Comparison of ENCODE assay signal across 8 mouse cellular contexts in genomic region chr15:99715361-99715865, GRCm38 (mm10). TPM values are rescaled to one million over a fixed set of nuclear protein-coding genes. Genes with fewer than 3 reads are reported as not detected.
DNase-seq lines count a peak whose midpoint lies in the region; ATAC-seq and TF ChIP-seq lines count a peak whose summit lies in the region.

No protein-coding gene starts in this region.

- 60% methylated on average over 13 of the region's 13 CpGs for WGBS in heart, postnatal 0 days
- WGBS in midbrain, postnatal 0 days = 55% methylated on average over 13 of the region's 13 CpGs
- whole genome bisulfite sequencing in lung, postnatal 0 days = 79% methylated on average over 13 of the region's 13 CpGs
- WGBS in heart, embryonic 10.5 days = 79% methylated on average over 13 of the region's 13 CpGs
- 39% methylated on average over 13 of the region's 13 CpGs for WGBS in heart, adult 2 months

- intact Hi-C loops in heart, postnatal 25 days (cut with DNase I) = loop anchor here (2.0 to 5.0 kb wide), 2 partner anchors 63 to 187 kb away; no protein-coding TSS in a partner anchor
- intact Hi-C loops in heart, adult 2 months (cut with DNase I) = loop anchor here (1.0 kb wide), 1 partner anchor 63 kb away; no protein-coding TSS in a partner anchor

- H3K27me3 ChIP-seq in heart, postnatal 0 days (ENCODE audit: control insufficient read depth, insufficient read depth, low read length) = no peaks in the 10 kb centered on the region
- H3K27me3 ChIP-seq in midbrain, postnatal 0 days (ENCODE audit: insufficient read depth, low read length) = no peaks in the 10 kb centered on the region
- H3K27me3 ChIP-seq in lung, postnatal 0 days (replicated peaks; ENCODE audit: insufficient read depth, low read length) = no peaks in the 10 kb centered on the region
- H3K27me3 ChIP-seq in heart, embryonic 10.5 days (ENCODE audit: insufficient read depth, poor library complexity, severe bottlenecking) = 0 out of 2 replicates have a peak, but pooled peaks cover 7% of the 10 kb centered on the region
- H3K27me3 ChIP-seq in heart, adult 2 months (ENCODE audit: control insufficient read depth, insufficient read depth, low read length) = no peaks in the 10 kb centered on the region

- peaks cover 22% of the 10 kb centered on the region for H3K4me1 ChIP-seq in heart, postnatal 0 days (ENCODE audit: control insufficient read depth, insufficient read depth)
- no peaks in the 10 kb centered on the region for H3K4me1 ChIP-seq in midbrain, postnatal 0 days (ENCODE audit: insufficient read depth, low read length)
- H3K4me1 ChIP-seq in lung, postnatal 0 days (ENCODE audit: insufficient read depth, low read depth, low read length) = no peaks in the 10 kb centered on the region
- H3K4me1 ChIP-seq in heart, embryonic 10.5 days = peaks cover 43% of the 10 kb centered on the region
- H3K4me1 ChIP-seq in heart, adult 2 months (ENCODE audit: control insufficient read depth, insufficient read depth, low read length) = peaks cover 6% of the 10 kb centered on the region

- peak overlapping the region; percentile 95 for H3K27ac ChIP-seq in heart, postnatal 0 days (ENCODE audit: low read depth)
- peak overlapping the region; percentile 51 for H3K27ac ChIP-seq in midbrain, postnatal 0 days (ENCODE audit: low read depth, low read length)
- H3K27ac ChIP-seq in lung, postnatal 0 days (ENCODE audit: low read length) = no peak overlapping the region
- H3K27ac ChIP-seq in heart, embryonic 10.5 days = no peak overlapping the region
- no peak overlapping the region for H3K27ac ChIP-seq in heart, adult 2 months

- no peak for TF ChIP-seq POLR2A in heart, adult 2 months (IDR thresholded peaks at IDR 0.05; ENCODE audit: insufficient read depth, low read depth, low read length)

- peaks cover 27% of the 10 kb centered on the region for H3K36me3 ChIP-seq in heart, postnatal 0 days (replicated peaks; ENCODE audit: control insufficient read depth, insufficient read depth, low read length)
- peaks cover 45% of the 10 kb centered on the region for H3K36me3 ChIP-seq in midbrain, postnatal 0 days (ENCODE audit: insufficient read depth, low read length)
- peaks cover 18% of the 10 kb centered on the region for H3K36me3 ChIP-seq in lung, postnatal 0 days (ENCODE audit: insufficient read depth, low read length)
- H3K36me3 ChIP-seq in heart, embryonic 10.5 days = peaks cover 78% of the 10 kb centered on the region
- no peaks in the 10 kb centered on the region for H3K36me3 ChIP-seq in heart, adult 2 months (ENCODE audit: control insufficient read depth, insufficient read depth, low read length)

- no peak for DNase-seq in heart, postnatal 0 days (ENCODE audit: low spot score)
- no peak for DNase-seq in heart, postnatal 25 days (ENCODE audit: low spot score)
- peak; percentile 74 for DNase-seq in cerebellum, adult 9-11 months
- peak; percentile 89 for DNase-seq in layer of hippocampus, adult 9-11 months
- peak; percentile 57 for DNase-seq in midbrain, postnatal 0 days (ENCODE audit: low spot score)
- DNase-seq in lung, postnatal 0 days (ENCODE audit: low spot score) = no peak
- no peak for DNase-seq in heart, embryonic 10.5 days (ENCODE audit: low spot score)
- DNase-seq in heart, adult 2 months = no peak

- no peak for TF ChIP-seq CTCF in heart, postnatal 0 days (IDR thresholded peaks at IDR 0.05; ENCODE audit: low read depth)
- no peak for TF ChIP-seq CTCF in midbrain, postnatal 0 days (IDR thresholded peaks at IDR 0.05)
- TF ChIP-seq CTCF in lung, postnatal 0 days (IDR thresholded peaks at IDR 0.05) = no peak
- TF ChIP-seq CTCF in heart, adult 2 months (IDR thresholded peaks at IDR 0.05) = no peak

- no peaks in the 10 kb centered on the region for H3K9me3 ChIP-seq in heart, postnatal 0 days (replicated peaks; ENCODE audit: control insufficient read depth, low read length)
- no peaks in the 10 kb centered on the region for H3K9me3 ChIP-seq in midbrain, postnatal 0 days (ENCODE audit: low read length)
- H3K9me3 ChIP-seq in lung, postnatal 0 days (ENCODE audit: low read length) = no peaks in the 10 kb centered on the region
- H3K9me3 ChIP-seq in heart, embryonic 10.5 days = no peaks in the 10 kb centered on the region

- H3K4me2 ChIP-seq in heart, postnatal 0 days (ENCODE audit: low read depth, low read length) = no peak overlapping the region
- no peak overlapping the region for H3K4me2 ChIP-seq in midbrain, postnatal 0 days (ENCODE audit: low read depth, low read length, poor library complexity, severe bottlenecking)
- no peak overlapping the region for H3K4me2 ChIP-seq in lung, postnatal 0 days (replicated peaks; ENCODE audit: low read depth, low read length)

- TF ChIP-seq EP300 in heart, postnatal 0 days (IDR thresholded peaks at IDR 0.05; ENCODE audit: low read depth) = no peak
- no peak for TF ChIP-seq EP300 in lung, postnatal 0 days (IDR thresholded peaks at IDR 0.05)
- TF ChIP-seq EP300 in heart, adult 2 months (IDR thresholded peaks at IDR 0.05; ENCODE audit: insufficient read depth, low read depth, low read length) = no peak

- H3K79me2 ChIP-seq in heart, adult 2 months (replicated peaks; ENCODE audit: control insufficient read depth, insufficient read depth, low read length) = no peaks in the 10 kb centered on the region

- ATAC-seq in heart, postnatal 0 days (ENCODE audit: insufficient read depth, low read depth) = no peak
- ATAC-seq in midbrain, postnatal 0 days (ENCODE audit: low FRiP score) = no peak
- ATAC-seq in lung, postnatal 0 days = no peak

- H3K4me3 ChIP-seq in heart, postnatal 0 days (ENCODE audit: low read depth, low read length) = no peak overlapping the region
- no peak overlapping the region for H3K4me3 ChIP-seq in midbrain, postnatal 0 days (ENCODE audit: low read depth, low read length)
- no peak overlapping the region for H3K4me3 ChIP-seq in lung, postnatal 0 days (ENCODE audit: low read depth, low read length)
- H3K4me3 ChIP-seq in heart, embryonic 10.5 days = no peak overlapping the region
- H3K4me3 ChIP-seq in heart, adult 2 months = no peak overlapping the region

- no peak overlapping the region for H3K9ac ChIP-seq in heart, postnatal 0 days (replicated peaks; ENCODE audit: low read depth, low read length)
- H3K9ac ChIP-seq in midbrain, postnatal 0 days (replicated peaks; ENCODE audit: low read length, poor library complexity, severe bottlenecking) = no peak overlapping the region
- no peak overlapping the region for H3K9ac ChIP-seq in lung, postnatal 0 days (replicated peaks; ENCODE audit: low read depth)
- no peak overlapping the region for H3K9ac ChIP-seq in heart, adult 2 months (ENCODE audit: low read depth, low read length)

RNA-seq across cellular contexts. Expression of gene Gpd1, which starts 1.9 kb away (rescaled TPM):
- 8.7 and 16.4 TPM in 2 replicates for total RNA-seq in heart, postnatal 0 days (2014; rRNA removed; ENCODE audit: low replicate concordance)
- 9.0 and 9.9 TPM in 2 replicates for polyA plus RNA-seq in heart, postnatal 0 days (2015; fragmentation: Nextera tagmentation; extraction: Ambion mirVana)
- total RNA-seq in heart, postnatal 25 days (2021) = 10 to 100 TPM; 54.1 to 67.6 TPM
- 2.8 and 3.3 TPM in 2 replicates for total RNA-seq in midbrain, postnatal 0 days (2014; rRNA removed)
- 1.1 and 1.2 TPM in 2 replicates for polyA plus RNA-seq in midbrain, postnatal 0 days (2015; fragmentation: Nextera tagmentation; extraction: Ambion mirVana)
- 10.0 and 13.2 TPM in 2 replicates for polyA plus RNA-seq in lung, postnatal 0 days (2015; fragmentation: Nextera tagmentation; extraction: Ambion mirVana)
- 0.74 and 0.87 TPM in 2 replicates for polyA plus RNA-seq in heart, embryonic 10.5 days (2016; fragmentation: Nextera tagmentation; extraction: Ambion mirVana)
- 10 to 100 TPM; 51.4 to 64.6 TPM for total RNA-seq in heart, adult 2 months (2021)
- 125 and 177 TPM in 2 replicates for polyA plus RNA-seq in heart, adult 2 months (2012; rRNA removed)

RNA-seq across cellular contexts. Expression of gene Cox14, which starts 10.0 kb away (rescaled TPM):
- 94.2 and 195 TPM in 2 replicates for total RNA-seq in heart, postnatal 0 days (2014; rRNA removed; ENCODE audit: low replicate concordance)
- 341 and 358 TPM in 2 replicates for polyA plus RNA-seq in heart, postnatal 0 days (2015; fragmentation: Nextera tagmentation; extraction: Ambion mirVana)
- 100 to 1,000 TPM; 227 to 229 TPM for total RNA-seq in heart, postnatal 25 days (2021)
- total RNA-seq in midbrain, postnatal 0 days (2014; rRNA removed) = 60.9 and 67.2 TPM in 2 replicates
- 165 and 180 TPM in 2 replicates for polyA plus RNA-seq in midbrain, postnatal 0 days (2015; fragmentation: Nextera tagmentation; extraction: Ambion mirVana)
- polyA plus RNA-seq in lung, postnatal 0 days (2015; fragmentation: Nextera tagmentation; extraction: Ambion mirVana) = 197 and 206 TPM in 2 replicates
- polyA plus RNA-seq in heart, embryonic 10.5 days (2016; fragmentation: Nextera tagmentation; extraction: Ambion mirVana) = 164 and 187 TPM in 2 replicates
- total RNA-seq in heart, adult 2 months (2021) = 100 to 1,000 TPM; 215 to 236 TPM
- polyA plus RNA-seq in heart, adult 2 months (2012; rRNA removed) = 326 and 358 TPM in 2 replicates

RNA-seq across cellular contexts. Expression of gene Gm17349, which starts 10.1 kb away (rescaled TPM):
- not detected in 2 replicates for total RNA-seq in heart, postnatal 0 days (2014; rRNA removed; ENCODE audit: low replicate concordance)
- polyA plus RNA-seq in heart, postnatal 0 days (2015; fragmentation: Nextera tagmentation; extraction: Ambion mirVana) = not detected in 2 replicates
- total RNA-seq in heart, postnatal 25 days (2021) = 1 to 10 TPM; 2.8 to 4.2 TPM
- not detected in 2 replicates for total RNA-seq in midbrain, postnatal 0 days (2014; rRNA removed)
- not detected in 2 replicates for polyA plus RNA-seq in midbrain, postnatal 0 days (2015; fragmentation: Nextera tagmentation; extraction: Ambion mirVana)
- polyA plus RNA-seq in lung, postnatal 0 days (2015; fragmentation: Nextera tagmentation; extraction: Ambion mirVana) = 3.2 TPM in 1 of 2 replicates, not detected in the other
- not detected in 2 replicates for polyA plus RNA-seq in heart, embryonic 10.5 days (2016; fragmentation: Nextera tagmentation; extraction: Ambion mirVana)
- total RNA-seq in heart, adult 2 months (2021) = 1 to 10 TPM; 3.7 to 4.1 TPM
- polyA plus RNA-seq in heart, adult 2 months (2012; rRNA removed) = not detected in 2 replicates

RNA-seq across cellular contexts. Expression of gene Smarcd1, which starts 13.5 kb away (rescaled TPM):
- 28.4 and 35.7 TPM in 2 replicates for total RNA-seq in heart, postnatal 0 days (2014; rRNA removed; ENCODE audit: low replicate concordance)
- 16.8 and 20.0 TPM in 2 replicates for polyA plus RNA-seq in heart, postnatal 0 days (2015; fragmentation: Nextera tagmentation; extraction: Ambion mirVana)
- 10 to 100 TPM; 23.5 to 25.3 TPM for total RNA-seq in heart, postnatal 25 days (2021)
- 83.0 and 93.0 TPM in 2 replicates for total RNA-seq in midbrain, postnatal 0 days (2014; rRNA removed)
- polyA plus RNA-seq in midbrain, postnatal 0 days (2015; fragmentation: Nextera tagmentation; extraction: Ambion mirVana) = 77.7 and 92.2 TPM in 2 replicates
- polyA plus RNA-seq in lung, postnatal 0 days (2015; fragmentation: Nextera tagmentation; extraction: Ambion mirVana) = 19.7 and 20.4 TPM in 2 replicates
- 31.1 and 45.5 TPM in 2 replicates for polyA plus RNA-seq in heart, embryonic 10.5 days (2016; fragmentation: Nextera tagmentation; extraction: Ambion mirVana)
- 10 to 100 TPM; 20.1 to 20.6 TPM for total RNA-seq in heart, adult 2 months (2021)
- 39.0 and 58.0 TPM in 2 replicates for polyA plus RNA-seq in heart, adult 2 months (2012; rRNA removed)

RNA-seq across cellular contexts. Expression of gene Asic1, which starts 45.2 kb away (rescaled TPM):
- 0.11 and 0.93 TPM in 2 replicates for total RNA-seq in heart, postnatal 0 days (2014; rRNA removed; ENCODE audit: low replicate concordance)
- 1.1 and 1.3 TPM in 2 replicates for polyA plus RNA-seq in heart, postnatal 0 days (2015; fragmentation: Nextera tagmentation; extraction: Ambion mirVana)
- under 1 TPM; 0.48 to 0.55 TPM for total RNA-seq in heart, postnatal 25 days (2021)
- total RNA-seq in midbrain, postnatal 0 days (2014; rRNA removed) = 138 and 150 TPM in 2 replicates
- polyA plus RNA-seq in midbrain, postnatal 0 days (2015; fragmentation: Nextera tagmentation; extraction: Ambion mirVana) = 37.3 and 42.1 TPM in 2 replicates
- 1.3 TPM in 2 replicates for polyA plus RNA-seq in lung, postnatal 0 days (2015; fragmentation: Nextera tagmentation; extraction: Ambion mirVana)
- polyA plus RNA-seq in heart, embryonic 10.5 days (2016; fragmentation: Nextera tagmentation; extraction: Ambion mirVana) = 3.2 and 5.2 TPM in 2 replicates
- under 1 TPM; 0.42 to 0.50 TPM for total RNA-seq in heart, adult 2 months (2021)
- 1.3 TPM in 2 replicates for polyA plus RNA-seq in heart, adult 2 months (2012; rRNA removed)

Comparison
In these comparisons a context has a peak if more than half of its experiments do, and no peak if none do; other contexts are left out.
1. H3K27ac ChIP-seq: peak in heart, postnatal 0 days (single experiment) and midbrain, postnatal 0 days (single experiment); none in lung, postnatal 0 days (single experiment), heart, embryonic 10.5 days (single experiment) and heart, adult 2 months (single experiment).
2. DNase-seq: peak in cerebellum, adult 9-11 months (single experiment), layer of hippocampus, adult 9-11 months (single experiment) and midbrain, postnatal 0 days (single experiment); none in heart, postnatal 0 days (single experiment), heart, postnatal 25 days (single experiment), lung, postnatal 0 days (single experiment), heart, embryonic 10.5 days (single experiment) and heart, adult 2 months (0 of 2).